Mouse (Mus musculus) telencephalon, adult 2 months (tissue): Measurements from ENCODE around the gene Slc24a2.
A peak's percentile ranks its signal among the peaks of the same experiment; 100 is the strongest.

Experiments
- DNase-seq: peaks from one replicate; pipeline ENCODE4 v3.0.0-alpha.2; 2011; ENCODE audit warnings: low read depth, low spot score

Gene Slc24a2

GRCm38 (mm10) chr4:87119758-87120157 is 110.5 kb downstream of the Slc24a2 start:
- no peak for DNase-seq

- DNase-seq = no peak
These were observed 114.6 kb downstream of the Slc24a2 start for GRCm38 (mm10) chr4:87115726-87116125.

GRCm38 (mm10) chr4:87109331-87110059 is 120.8 kb downstream of the Slc24a2 start:
- no peak for DNase-seq

- no peak for DNase-seq
These were observed 129.3 kb downstream of the Slc24a2 start for GRCm38 (mm10) chr4:87100936-87101335.

- peak; percentile 51 for DNase-seq
These were observed 134.1 kb downstream of the Slc24a2 start for GRCm38 (mm10) chr4:87096186-87096585.

GRCm38 (mm10) chr4:87093612-87094011 is 136.7 kb downstream of the Slc24a2 start:
- DNase-seq = peak; percentile 50

- peak; percentile 63 for DNase-seq
These were observed 139.4 kb downstream of the Slc24a2 start for GRCm38 (mm10) chr4:87090841-87091240.

- peak; percentile 47 for DNase-seq
These were observed 141.6 kb downstream of the Slc24a2 start for GRCm38 (mm10) chr4:87088713-87089112.

GRCm38 (mm10) chr4:87087597-87087996 is 142.7 kb downstream of the Slc24a2 start:
- DNase-seq = no peak

- DNase-seq = no peak
These were observed 143.2 kb downstream of the Slc24a2 start for GRCm38 (mm10) chr4:87086933-87087577.

- peak; percentile 55 for DNase-seq
These were observed 149.0 kb downstream of the Slc24a2 start for GRCm38 (mm10) chr4:87081321-87081720.

- DNase-seq = no peak
These were observed 151.0 kb downstream of the Slc24a2 start for GRCm38 (mm10) chr4:87079305-87079704.

- no peak for DNase-seq
These were observed 151.6 kb downstream of the Slc24a2 start for GRCm38 (mm10) chr4:87078726-87079125.

- no peak for DNase-seq
These were observed 154.5 kb downstream of the Slc24a2 start for GRCm38 (mm10) chr4:87075761-87076160.

- no peak for DNase-seq
These were observed 162.2 kb downstream of the Slc24a2 start for GRCm38 (mm10) chr4:87068121-87068520.

- DNase-seq = no peak
These were observed 165.1 kb downstream of the Slc24a2 start for GRCm38 (mm10) chr4:87065227-87065626.

GRCm38 (mm10) chr4:87064561-87064960 is 165.7 kb downstream of the Slc24a2 start:
- no peak for DNase-seq

GRCm38 (mm10) chr4:87062771-87063253 is 167.5 kb downstream of the Slc24a2 start:
- peak; percentile 87 for DNase-seq

GRCm38 (mm10) chr4:87061696-87062095 is 168.6 kb downstream of the Slc24a2 start:
- no peak for DNase-seq

- DNase-seq = no peak
These were observed 172.7 kb downstream of the Slc24a2 start for GRCm38 (mm10) chr4:87057572-87057971.

GRCm38 (mm10) chr4:87055768-87056167 is 174.5 kb downstream of the Slc24a2 start:
- no peak for DNase-seq

- no peak for DNase-seq
These were observed 177.4 kb downstream of the Slc24a2 start for GRCm38 (mm10) chr4:87052881-87053280.

GRCm38 (mm10) chr4:87049061-87049460 is 181.2 kb downstream of the Slc24a2 start:
- no peak for DNase-seq
